Mouse (Mus musculus) ES-Bruce4 (cell line): ENCODE data around the gene Aspg. TPM values are rescaled to one million over a fixed set of nuclear protein-coding genes. Genes with fewer than 3 reads are reported as not detected.

Source experiments
- H3K27ac ChIP-seq: 2 replicates; pipeline ENCODE4 v1.5.1; 2012; ENCODE audit warnings: low read length, inconsistent platforms; ENCODE audit not compliant: insufficient read depth
- H3K27me3 ChIP-seq: 2 replicates; pipeline ENCODE4 v1.6.1; 2012; ENCODE audit warnings: mild to moderate bottlenecking, low read length, inconsistent platforms; ENCODE audit not compliant: control insufficient read depth, poor library complexity, insufficient read depth, severe bottlenecking
- H3K36me3 ChIP-seq: 2 replicates; pipeline ENCODE4 v1.6.1; 2012; ENCODE audit warnings: inconsistent platforms, mild to moderate bottlenecking, low read length, moderate library complexity; ENCODE audit not compliant: control insufficient read depth, poor library complexity, insufficient read depth, severe bottlenecking
- H3K4me1 ChIP-seq: one replicate; pipeline ENCODE4 v1.8.1; 2011; ENCODE audit warnings: low read length; ENCODE audit not compliant: control insufficient read depth, insufficient read depth
- H3K4me3 ChIP-seq: 2 replicates; pipeline ENCODE4 v1.5.1; 2011; ENCODE audit warnings: low read depth, mild to moderate bottlenecking, low read length
- H3K9ac ChIP-seq: 2 replicates; pipeline ENCODE4 v1.6.1; 2012; ENCODE audit warnings: low read depth, mild to moderate bottlenecking, inconsistent platforms; ENCODE audit not compliant: poor library complexity, severe bottlenecking
- H3K9me3 ChIP-seq: replicated peaks from 2 replicates; pipeline ENCODE4 v1.6.1; 2012; ENCODE audit warnings: mild to moderate bottlenecking, low read length, inconsistent platforms; ENCODE audit not compliant: control insufficient read depth, poor library complexity, insufficient read depth, severe bottlenecking
- CTCF ChIP-seq: IDR thresholded peaks from one replicate; pipeline ENCODE4 v1.8.1; 2011; ENCODE audit warnings: low read depth, low read length
- EP300 ChIP-seq: IDR thresholded peaks from 2 replicates; pipeline ENCODE4 v1.6.1; 2011; ENCODE audit warnings: low read depth, low read length; ENCODE audit not compliant: insufficient read depth
- POLR2A ChIP-seq: IDR thresholded peaks from one replicate; pipeline ENCODE4 v1.8.1; 2011; ENCODE audit warnings: low read length; ENCODE audit not compliant: insufficient read depth
- polyA plus RNA-seq: library from polyadenylated mRNA; stranded (reverse); fragments of >200 nt; gene quantifications from 2 replicates; pipeline ENCODE4 v1.2.4, GENCODE M21; 2011; ENCODE audit warnings: low read depth; ENCODE audit not compliant: missing spikeins, insufficient read depth, insufficient read length

The Aspg gene
- 7.0 and 7.7 TPM in 2 replicates for polyA plus RNA-seq

- peak within 1 kb of the TSS; percentile 51 for H3K4me3 ChIP-seq
- no peak within 1 kb of the TSS for H3K27ac ChIP-seq
- H3K36me3 ChIP-seq, result no peaks in the 10 kb centered on the region
- no peaks in the 10 kb centered on the region for H3K9me3 ChIP-seq
- TF ChIP-seq CTCF (no peak), POLR2A (peak; percentile 30), EP300 (no peak)
- H3K9ac ChIP-seq, result no peak within 1 kb of the TSS; the same call in 1 of the 2 replicates
- H3K4me1 ChIP-seq, result peaks cover 2% of the 10 kb centered on the region
- no peaks in the 10 kb centered on the region for H3K27me3 ChIP-seq
Measured at GRCm38 (mm10) chr12:112106541-112106971, at the start of gene Aspg. TSS of gene Aspg (plus strand) at chr12:112106679.

- Histone ChIP-seq H3K27ac (no peak overlapping the region), H3K9ac (no peak overlapping the region), H3K27me3 (no peaks in the 10 kb centered on the region), H3K4me1 (no peaks in the 10 kb centered on the region), H3K36me3 (no peaks in the 10 kb centered on the region), H3K4me3 (no peak overlapping the region), H3K9me3 (no peaks in the 10 kb centered on the region)
- TF ChIP-seq CTCF (peak; percentile 94), EP300 (no peak), POLR2A (no peak)
Measured at GRCm38 (mm10) chr12:112077651-112078050, 28.8 kb upstream of the Aspg start.

DNA sequence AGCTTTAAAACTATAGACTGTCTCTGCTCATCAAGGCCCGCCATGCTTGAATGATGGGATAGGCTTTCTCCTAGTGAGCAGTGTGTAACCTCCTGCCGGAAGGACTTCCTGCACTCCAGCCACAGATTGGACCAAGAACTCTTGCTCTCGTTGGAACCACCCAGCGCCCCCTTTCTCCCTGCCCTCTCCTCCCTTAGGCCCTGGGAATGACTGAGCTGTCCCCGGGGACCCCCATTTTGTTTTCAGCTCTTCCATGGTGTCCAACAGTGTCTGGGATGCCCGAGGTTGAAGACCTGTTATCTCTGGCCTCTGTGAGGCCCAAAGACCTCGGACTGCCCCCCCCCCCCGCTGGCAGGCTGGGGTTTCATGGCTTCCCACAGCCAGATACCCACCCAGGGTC is 26.6 kb upstream of the Aspg start:
- H3K9me3 ChIP-seq, result no peaks in the 10 kb centered on the region
- no peak overlapping the region for H3K4me3 ChIP-seq
- H3K36me3 ChIP-seq, result no peaks in the 10 kb centered on the region
- no peak for TF ChIP-seq CTCF
- no peak for TF ChIP-seq POLR2A
- TF ChIP-seq EP300, result no peak
- H3K27ac ChIP-seq, result no peak overlapping the region
- no peak overlapping the region for H3K9ac ChIP-seq
- H3K4me1 ChIP-seq, result no peaks in the 10 kb centered on the region
- H3K27me3 ChIP-seq, result no peaks in the 10 kb centered on the region

DNA sequence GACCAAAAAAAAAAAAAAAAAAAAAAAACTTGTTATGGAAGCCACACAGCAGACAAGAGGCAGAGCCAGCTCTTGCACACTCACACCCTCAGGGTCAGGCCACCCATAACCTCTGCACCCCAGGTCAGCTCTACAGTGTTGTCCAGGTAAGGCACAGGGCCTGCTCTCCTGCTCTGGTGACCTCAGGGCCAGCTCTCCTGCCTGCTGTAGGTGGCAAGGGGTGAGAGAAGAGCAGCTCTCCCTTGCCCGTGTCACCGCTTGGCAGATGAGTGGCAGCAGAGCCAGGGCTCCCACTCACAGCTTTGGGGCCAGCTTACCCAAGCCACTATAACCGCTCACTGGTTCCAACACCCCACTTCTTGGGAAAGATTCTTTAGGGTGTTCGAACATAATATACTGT is 25.6 kb upstream of the Aspg start:
- TF ChIP-seq CTCF, result no peak
- TF ChIP-seq EP300, result no peak
- TF ChIP-seq POLR2A, result no peak
- no peak overlapping the region for H3K27ac ChIP-seq
- H3K9ac ChIP-seq, result no peak overlapping the region
- H3K36me3 ChIP-seq, result no peaks in the 10 kb centered on the region
- H3K27me3 ChIP-seq, result no peaks in the 10 kb centered on the region
- no peaks in the 10 kb centered on the region for H3K4me1 ChIP-seq
- no peaks in the 10 kb centered on the region for H3K9me3 ChIP-seq
- no peak overlapping the region for H3K4me3 ChIP-seq

DNA sequence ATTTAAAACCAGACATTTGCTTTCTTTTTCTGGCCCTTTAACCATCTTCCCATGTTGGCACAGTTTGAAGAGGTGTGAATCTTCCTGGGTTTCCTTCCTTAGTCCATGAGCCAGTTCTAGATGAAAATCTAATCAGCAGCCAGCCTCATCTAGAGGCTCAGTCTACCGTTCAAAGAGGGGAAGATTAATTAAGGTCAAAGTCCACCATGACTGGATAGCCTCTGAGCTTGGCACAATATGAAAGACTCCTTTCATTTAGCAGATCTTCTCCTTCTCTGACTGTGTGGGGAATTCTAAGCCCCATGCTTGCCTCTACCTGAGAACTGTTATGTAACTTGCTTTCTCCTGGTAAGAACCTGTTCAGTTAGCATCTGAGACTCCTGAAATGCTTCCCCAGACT is 24.2 kb upstream of the Aspg start:
- Histone ChIP-seq H3K36me3 (no peaks in the 10 kb centered on the region), H3K27me3 (no peaks in the 10 kb centered on the region), H3K9me3 (no peaks in the 10 kb centered on the region), H3K27ac (no peak overlapping the region), H3K4me1 (no peaks in the 10 kb centered on the region), H3K4me3 (no peak overlapping the region), H3K9ac (no peak overlapping the region)
- TF ChIP-seq CTCF, result no peak
- TF ChIP-seq POLR2A, result no peak
- no peak for TF ChIP-seq EP300

DNA sequence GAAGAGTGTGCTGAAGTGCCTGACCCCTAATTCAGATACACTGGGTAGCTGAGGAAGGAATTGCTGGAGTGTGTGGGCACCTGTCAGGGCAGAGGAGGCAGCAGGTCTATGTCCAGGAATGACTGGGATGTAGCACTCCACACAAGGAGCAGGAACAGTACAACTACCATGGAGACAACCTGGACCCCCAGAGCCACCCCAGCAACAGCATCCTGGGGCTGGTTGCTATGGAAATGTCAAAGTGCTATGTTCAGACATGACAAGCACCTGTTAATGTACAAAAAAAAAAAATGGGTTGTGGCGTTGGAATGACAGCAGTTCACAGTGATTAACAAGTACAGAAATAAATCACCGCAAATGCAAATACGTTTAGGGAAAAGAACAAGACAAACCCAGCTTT is 20.2 kb upstream of the Aspg start:
- H3K4me1 ChIP-seq, result no peaks in the 10 kb centered on the region
- H3K27me3 ChIP-seq, result no peaks in the 10 kb centered on the region
- no peak overlapping the region for H3K4me3 ChIP-seq
- H3K9ac ChIP-seq, result no peak overlapping the region
- no peaks in the 10 kb centered on the region for H3K36me3 ChIP-seq
- H3K9me3 ChIP-seq, result no peaks in the 10 kb centered on the region
- no peak for TF ChIP-seq POLR2A
- no peak for TF ChIP-seq EP300
- no peak for TF ChIP-seq CTCF
- H3K27ac ChIP-seq, result no peak overlapping the region

- no peak overlapping the region for H3K9ac ChIP-seq
- no peaks in the 10 kb centered on the region for H3K27me3 ChIP-seq
- no peaks in the 10 kb centered on the region for H3K4me1 ChIP-seq
- no peaks in the 10 kb centered on the region for H3K36me3 ChIP-seq
- H3K9me3 ChIP-seq, result no peaks in the 10 kb centered on the region
- no peak overlapping the region for H3K27ac ChIP-seq
- H3K4me3 ChIP-seq, result no peak overlapping the region
- no peak for TF ChIP-seq POLR2A
- no peak for TF ChIP-seq CTCF
- no peak for TF ChIP-seq EP300
Measured at GRCm38 (mm10) chr12:112086726-112087125, 19.8 kb upstream of the Aspg start.
